Mouse (Mus musculus): ENCODE results near the gene Mettl1. TPM values are rescaled to one million over a fixed set of nuclear protein-coding genes. Genes with fewer than 3 reads are reported as not detected.
"Not testable (repeated sequence)": the region's sequence is repeated elsewhere in the genome, so short reads cannot be mapped to it uniquely, and the experiment has no call there.

Gene Mettl1
- polyA plus RNA-seq, 1 experiment from 2014 or later: 24.6 TPM

DNA sequence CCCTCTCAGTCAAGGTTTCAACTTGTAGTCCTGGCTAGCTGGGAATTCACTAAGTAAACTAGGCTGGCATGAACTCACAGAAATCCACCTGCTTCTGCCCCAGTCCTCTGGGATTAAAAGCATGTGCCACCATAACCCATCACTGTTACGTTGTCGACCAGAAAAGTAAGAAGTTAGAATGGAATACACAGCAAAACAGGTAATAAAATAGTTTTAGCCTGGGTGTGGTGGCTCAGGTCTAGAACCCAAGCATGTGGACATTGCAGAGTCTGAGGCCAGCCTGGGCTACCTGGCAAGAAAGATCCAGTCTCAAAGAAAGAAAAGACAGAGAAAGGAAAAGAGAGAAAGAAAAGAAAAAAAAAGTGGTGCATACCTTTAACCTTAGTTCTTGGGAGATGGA is 20.3 kb downstream of the Mettl1 start:
- no peak for ATAC-seq (ENCODE audit: low read depth)
- WGBS: 69% methylated on average over 2 of the region's 2 CpGs
- H3K4me1 ChIP-seq (ENCODE audit: control insufficient read depth, insufficient read depth, low read length): peaks cover 18% of the 10 kb centered on the region

DNA sequence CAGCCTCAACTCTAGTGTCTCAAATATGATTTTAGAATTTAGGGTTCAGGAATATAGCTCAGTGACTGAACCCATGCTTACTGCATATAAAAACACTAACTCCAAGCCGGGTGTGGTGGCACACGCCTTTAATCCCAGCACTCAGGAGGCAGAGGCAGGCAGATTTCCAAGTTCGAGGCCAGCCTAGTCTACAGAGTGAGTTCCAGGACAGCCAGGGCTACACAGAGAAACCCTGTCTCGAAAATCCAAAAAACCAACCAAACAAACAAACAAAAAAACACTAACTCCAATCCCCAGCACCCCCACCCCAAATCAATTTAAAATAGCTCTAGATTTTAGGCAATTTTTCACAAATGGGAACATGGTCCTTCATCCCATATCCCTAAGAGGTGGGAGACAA is 20.9 kb downstream of the Mettl1 start:
- H3K4me2 ChIP-seq (ENCODE audit: low read depth, low read length); ATAC-seq (ENCODE audit: low read depth); H3K27me3 ChIP-seq (ENCODE audit: control insufficient read depth, insufficient read depth, low read length); H3K4me3 ChIP-seq (ENCODE audit: low read depth, low read length); H3K27ac ChIP-seq (ENCODE audit: low read depth, low read length); H3K9me3 ChIP-seq (ENCODE audit: control insufficient read depth, low read length); H3K9ac ChIP-seq (replicated peaks; ENCODE audit: low read depth, low read length): not testable (repeated sequence)
- 95% methylated on average over 4 of the region's 4 CpGs for WGBS
- Histone ChIP-seq H3K4me1 (ENCODE audit: control insufficient read depth, insufficient read depth, low read length) (peaks cover 18% of the 10 kb centered on the region), H3K36me3 (ENCODE audit: control insufficient read depth, insufficient read depth, low read length) (peaks cover 25% of the 10 kb centered on the region)

More for the DNA sequence above, 20.3 kb downstream of the Mettl1 start:
- H3K9me3 ChIP-seq (ENCODE audit: control insufficient read depth, low read length): no peaks in the 10 kb centered on the region
- H3K4me2 ChIP-seq (ENCODE audit: low read depth, low read length): peak overlapping the region; percentile 79; the same call in 1 of the 2 replicates
- peak overlapping the region; percentile 79 for H3K4me3 ChIP-seq (ENCODE audit: low read depth, low read length)
- no peak overlapping the region for H3K9ac ChIP-seq (replicated peaks; ENCODE audit: low read depth, low read length)
- peaks cover 21% of the 10 kb centered on the region for H3K36me3 ChIP-seq (ENCODE audit: control insufficient read depth, insufficient read depth, low read length)
- peak overlapping the region; percentile 96 for H3K27ac ChIP-seq (ENCODE audit: low read depth, low read length)
- no peaks in the 10 kb centered on the region for H3K27me3 ChIP-seq (ENCODE audit: control insufficient read depth, insufficient read depth, low read length)

DNA sequence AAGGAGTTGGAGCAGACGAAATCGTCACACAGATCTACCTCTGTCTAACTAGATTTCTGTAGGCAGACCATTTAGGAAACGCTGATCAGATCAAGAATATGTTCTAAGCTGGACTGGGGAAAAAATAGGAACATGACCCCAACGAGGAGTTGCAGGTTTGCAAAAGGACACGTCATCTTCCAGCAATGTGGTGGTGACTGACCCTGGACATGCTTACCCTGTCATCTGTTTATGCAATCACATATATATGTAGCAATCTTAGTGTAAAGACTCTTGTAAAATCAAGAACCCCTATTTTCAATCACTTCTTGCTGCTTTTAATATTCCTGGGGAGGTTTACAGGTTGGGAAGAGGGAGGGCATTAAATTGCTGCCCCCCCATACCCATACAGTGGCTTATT is 21.3 kb downstream of the Mettl1 start:
- Histone ChIP-seq H3K4me2 (ENCODE audit: low read depth, low read length) (peak overlapping the region; percentile 31), H3K27ac (ENCODE audit: low read depth, low read length) (peak overlapping the region; percentile 52; the same call in 1 of the 2 replicates), H3K27me3 (ENCODE audit: control insufficient read depth, insufficient read depth, low read length) (no peaks in the 10 kb centered on the region), H3K4me3 (ENCODE audit: low read depth, low read length) (no peak overlapping the region), H3K9ac (replicated peaks; ENCODE audit: low read depth, low read length) (no peak overlapping the region), H3K36me3 (ENCODE audit: control insufficient read depth, insufficient read depth, low read length) (peaks cover 29% of the 10 kb centered on the region), H3K4me1 (ENCODE audit: control insufficient read depth, insufficient read depth, low read length) (peaks cover 18% of the 10 kb centered on the region), H3K9me3 (ENCODE audit: control insufficient read depth, low read length) (no peaks in the 10 kb centered on the region)
- WGBS: 84% methylated on average over 5 of the region's 5 CpGs
- no peak for ATAC-seq (ENCODE audit: low read depth)

DNA sequence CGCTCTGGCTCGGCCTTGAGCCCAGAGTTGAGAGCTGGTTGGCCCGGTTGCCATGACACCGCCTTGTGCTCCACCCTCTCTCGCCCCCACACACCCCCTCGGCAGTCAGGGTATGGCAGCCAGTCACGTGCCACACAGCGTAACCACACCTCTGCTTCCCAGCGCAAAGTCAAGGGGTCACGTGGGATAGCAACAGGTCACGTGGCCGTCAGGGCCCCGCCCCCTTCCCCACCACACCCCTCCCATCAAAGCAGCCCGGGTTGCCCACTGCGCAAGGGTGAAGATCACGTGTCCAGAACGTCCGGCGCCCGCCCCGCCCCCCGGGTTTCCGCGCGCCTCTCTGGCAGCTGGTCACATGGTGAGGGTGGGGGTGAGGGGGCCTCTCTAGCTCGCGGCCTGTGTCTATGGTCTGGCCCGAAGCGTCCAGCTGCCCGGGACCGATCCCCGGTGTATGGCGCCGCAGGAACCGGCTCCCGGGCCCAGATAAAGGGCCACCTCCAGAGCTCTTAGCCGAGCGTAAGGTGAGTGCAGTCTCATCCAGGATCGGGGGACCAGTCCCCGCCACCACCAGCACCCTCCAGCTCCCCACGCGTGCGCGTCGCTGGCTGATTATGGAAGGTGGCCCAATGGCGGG is 22.1 kb downstream of the Mettl1 start, which contains the start of gene Cdk4:
TSS of gene Cdk4 (plus strand) at position 296 of the 634 bp plus-strand sequence.
- Histone ChIP-seq H3K9me3 (ENCODE audit: control insufficient read depth, low read length) (no peaks in the 10 kb centered on the region), H3K27ac (ENCODE audit: low read depth, low read length) (peak within 1 kb of the TSS; percentile 91), H3K4me1 (ENCODE audit: control insufficient read depth, insufficient read depth, low read length) (peaks cover 21% of the 10 kb centered on the region), H3K9ac (replicated peaks; ENCODE audit: low read depth, low read length) (peak within 1 kb of the TSS; percentile 98), H3K27me3 (ENCODE audit: control insufficient read depth, insufficient read depth, low read length) (no peaks in the 10 kb centered on the region), H3K4me3 (ENCODE audit: low read depth, low read length) (peak within 1 kb of the TSS; percentile 84), H3K36me3 (ENCODE audit: control insufficient read depth, insufficient read depth, low read length) (peaks cover 37% of the 10 kb centered on the region), H3K4me2 (ENCODE audit: low read depth, low read length) (peak within 1 kb of the TSS; percentile 86)
- under 1% methylated on average over 45 of the region's 46 CpGs for WGBS
- peak; percentile 88 for ATAC-seq (ENCODE audit: low read depth)

DNA sequence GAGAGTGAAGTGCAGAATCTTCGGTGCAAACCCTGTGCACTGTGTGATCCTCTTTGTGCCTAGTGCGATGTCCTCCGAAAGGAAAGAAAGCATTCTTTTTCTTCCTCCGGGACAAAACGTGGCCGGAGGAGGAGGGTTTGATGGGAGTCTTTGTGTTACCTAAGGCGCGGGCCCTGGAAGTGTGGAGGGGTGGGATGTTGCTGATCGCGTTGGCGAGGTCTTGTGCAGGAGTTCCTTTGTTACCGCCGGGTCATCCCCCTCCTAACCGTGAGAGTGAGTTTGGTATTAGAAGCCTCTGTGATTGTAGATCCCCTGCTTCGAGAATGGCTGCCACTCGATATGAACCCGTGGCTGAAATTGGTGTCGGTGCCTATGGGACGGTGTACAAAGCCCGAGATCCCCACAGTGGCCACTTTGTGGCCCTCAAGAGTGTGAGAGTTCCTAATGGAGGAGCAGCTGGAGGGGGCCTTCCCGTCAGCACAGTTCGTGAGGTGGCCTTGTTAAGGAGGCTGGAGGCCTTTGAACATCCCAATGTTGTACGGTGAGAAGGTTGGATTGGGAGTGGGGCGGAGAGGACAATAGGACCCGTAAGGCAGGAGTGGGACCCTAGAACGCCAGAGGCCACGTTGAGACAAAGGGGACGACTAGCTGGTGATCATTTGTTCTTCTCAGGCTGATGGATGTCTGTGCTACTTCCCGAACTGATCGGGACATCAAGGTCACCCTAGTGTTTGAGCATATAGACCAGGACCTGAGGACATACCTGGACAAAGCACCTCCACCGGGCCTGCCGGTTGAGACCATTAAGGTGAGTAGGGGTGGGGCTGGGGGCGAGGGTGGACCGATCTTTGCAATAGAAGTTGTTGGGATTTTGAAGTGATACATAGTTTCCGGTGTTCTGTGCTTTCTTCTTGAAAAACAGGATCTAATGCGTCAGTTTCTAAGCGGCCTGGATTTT is 23.0 kb downstream of the Mettl1 start:
- H3K4me2 ChIP-seq (ENCODE audit: low read depth, low read length): peak overlapping the region; percentile 86
- peak overlapping the region; percentile 84 for H3K4me3 ChIP-seq (ENCODE audit: low read depth, low read length)
- H3K27ac ChIP-seq (ENCODE audit: low read depth, low read length): peak overlapping the region; percentile 91
- H3K36me3 ChIP-seq (ENCODE audit: control insufficient read depth, insufficient read depth, low read length): peaks cover 37% of the 10 kb centered on the region
- peaks cover 24% of the 10 kb centered on the region for H3K4me1 ChIP-seq (ENCODE audit: control insufficient read depth, insufficient read depth, low read length)
- ATAC-seq (ENCODE audit: low read depth): peak; percentile 6; the same call in 1 of the 2 replicates
- WGBS: 12% methylated on average over 37 of the region's 37 CpGs
- no peaks in the 10 kb centered on the region for H3K9me3 ChIP-seq (ENCODE audit: control insufficient read depth, low read length)
- peak overlapping the region; percentile 98 for H3K9ac ChIP-seq (replicated peaks; ENCODE audit: low read depth, low read length)
- no peaks in the 10 kb centered on the region for H3K27me3 ChIP-seq (ENCODE audit: control insufficient read depth, insufficient read depth, low read length)

DNA sequence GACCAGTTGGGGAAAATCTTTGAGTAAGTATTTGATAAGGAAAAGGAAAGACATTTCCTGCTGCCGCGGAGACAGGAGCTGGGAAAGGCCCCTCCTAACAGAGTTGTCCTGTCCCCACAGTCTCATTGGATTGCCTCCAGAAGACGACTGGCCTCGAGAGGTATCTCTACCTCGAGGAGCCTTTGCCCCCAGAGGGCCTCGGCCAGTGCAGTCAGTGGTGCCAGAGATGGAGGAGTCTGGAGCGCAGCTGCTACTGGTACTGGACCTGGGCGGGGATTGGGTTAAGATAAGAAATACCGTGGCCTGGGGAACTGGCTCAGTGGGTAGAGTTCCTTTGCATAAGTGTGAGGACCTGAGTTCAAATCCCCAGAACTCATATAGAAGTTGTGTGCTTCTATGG is 24.8 kb downstream of the Mettl1 start:
- no peak overlapping the region for H3K9ac ChIP-seq (replicated peaks; ENCODE audit: low read depth, low read length)
- peaks cover 37% of the 10 kb centered on the region for H3K36me3 ChIP-seq (ENCODE audit: control insufficient read depth, insufficient read depth, low read length)
- peaks cover 30% of the 10 kb centered on the region for H3K4me1 ChIP-seq (ENCODE audit: control insufficient read depth, insufficient read depth, low read length)
- no peaks in the 10 kb centered on the region for H3K9me3 ChIP-seq (ENCODE audit: control insufficient read depth, low read length)
- ATAC-seq (ENCODE audit: low read depth): no peak
- H3K4me3 ChIP-seq (ENCODE audit: low read depth, low read length): no peak overlapping the region
- H3K4me2 ChIP-seq (ENCODE audit: low read depth, low read length): no peak overlapping the region
- WGBS: 91% methylated on average over 9 of the region's 9 CpGs
- H3K27me3 ChIP-seq (ENCODE audit: control insufficient read depth, insufficient read depth, low read length): no peaks in the 10 kb centered on the region
- no peak overlapping the region for H3K27ac ChIP-seq (ENCODE audit: low read depth, low read length)

DNA sequence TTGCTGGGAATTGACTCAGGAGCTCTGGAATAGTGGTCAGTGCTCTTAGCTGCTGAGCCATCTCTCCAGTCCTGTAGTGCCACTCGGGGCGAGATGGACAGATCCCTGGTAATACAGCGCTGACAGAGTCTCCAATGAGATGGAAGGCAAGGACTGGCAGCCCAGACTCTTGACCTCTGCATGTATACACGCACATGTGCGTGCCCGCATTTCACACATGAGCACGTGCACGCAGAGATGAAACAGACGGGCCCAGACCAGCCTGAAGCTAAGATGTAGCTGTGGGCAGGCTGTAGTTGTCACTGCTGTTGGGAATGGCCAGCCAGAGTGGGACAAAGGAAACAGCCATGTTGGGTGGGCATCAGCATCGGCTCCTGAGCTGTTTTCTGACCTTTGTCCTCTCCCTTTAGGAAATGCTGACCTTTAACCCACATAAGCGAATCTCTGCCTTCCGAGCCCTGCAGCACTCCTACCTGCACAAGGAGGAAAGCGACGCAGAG is 25.4 kb downstream of the Mettl1 start:
- H3K27ac ChIP-seq (ENCODE audit: low read depth, low read length): no peak overlapping the region
- H3K36me3 ChIP-seq (ENCODE audit: control insufficient read depth, insufficient read depth, low read length): peaks cover 37% of the 10 kb centered on the region
- no peaks in the 10 kb centered on the region for H3K27me3 ChIP-seq (ENCODE audit: control insufficient read depth, insufficient read depth, low read length)
- H3K4me1 ChIP-seq (ENCODE audit: control insufficient read depth, insufficient read depth, low read length): peaks cover 34% of the 10 kb centered on the region
- H3K4me2 ChIP-seq (ENCODE audit: low read depth, low read length): no peak overlapping the region
- H3K9ac ChIP-seq (replicated peaks; ENCODE audit: low read depth, low read length): no peak overlapping the region
- H3K9me3 ChIP-seq (ENCODE audit: control insufficient read depth, low read length): no peaks in the 10 kb centered on the region
- H3K4me3 ChIP-seq (ENCODE audit: low read depth, low read length): no peak overlapping the region
- no peak for ATAC-seq (ENCODE audit: low read depth)
- WGBS: 91% methylated on average over 14 of the region's 14 CpGs

DNA sequence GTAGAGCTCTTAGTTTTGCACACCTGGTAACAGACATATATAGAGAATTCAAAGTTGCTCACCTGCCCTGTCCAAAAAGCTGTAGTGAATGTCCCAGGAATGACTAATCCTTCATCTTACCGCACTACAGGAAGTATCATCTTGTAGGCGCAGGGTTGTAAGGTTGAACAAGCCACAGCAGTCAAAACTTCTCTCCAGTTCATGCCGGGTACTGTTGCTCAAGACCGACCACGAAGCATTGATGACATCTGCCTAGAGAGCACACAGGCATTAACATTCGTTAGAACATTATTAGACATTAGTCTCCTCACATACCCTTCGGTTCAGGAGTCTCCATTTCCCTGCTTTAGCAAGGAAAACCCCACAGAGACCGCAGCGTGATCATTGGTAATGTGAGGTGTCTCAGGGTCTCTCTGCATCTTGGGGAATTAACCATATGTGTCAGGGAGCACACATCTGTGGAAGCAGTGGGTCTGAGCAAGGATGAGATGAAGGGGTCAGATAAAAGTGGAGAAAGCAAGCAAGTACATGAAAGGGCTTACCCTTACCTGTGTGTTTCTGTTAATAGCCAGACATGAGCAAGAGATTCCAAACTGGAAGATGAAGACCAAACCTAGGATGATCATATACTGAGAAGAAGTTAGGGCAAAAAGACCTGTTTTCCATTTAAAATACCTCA is 27.3 kb downstream of the Mettl1 start:
- Histone ChIP-seq H3K9me3 (ENCODE audit: control insufficient read depth, low read length) (no peaks in the 10 kb centered on the region), H3K4me2 (ENCODE audit: low read depth, low read length) (peak overlapping the region; percentile 98), H3K27ac (ENCODE audit: low read depth, low read length) (no peak overlapping the region; the same call in 1 of the 2 replicates), H3K4me3 (ENCODE audit: low read depth, low read length) (peak overlapping the region; percentile 38), H3K36me3 (ENCODE audit: control insufficient read depth, insufficient read depth, low read length) (peaks cover 37% of the 10 kb centered on the region), H3K9ac (replicated peaks; ENCODE audit: low read depth, low read length) (peak overlapping the region; percentile 33; the same call in 1 of the 2 replicates), H3K27me3 (ENCODE audit: control insufficient read depth, insufficient read depth, low read length) (no peaks in the 10 kb centered on the region), H3K4me1 (ENCODE audit: control insufficient read depth, insufficient read depth, low read length) (peaks cover 31% of the 10 kb centered on the region)
- 82% methylated on average over 9 of the region's 9 CpGs for WGBS
- no peak for ATAC-seq (ENCODE audit: low read depth)

Data from neural tube, embryonic 14.5 days (tissue).